Mouse (Mus musculus): ENCODE measurements around the gene Baz1b. TPM values are rescaled to one million over a fixed set of nuclear protein-coding genes. Genes with fewer than 3 reads are reported as not detected.
"Not testable (repeated sequence)": the region's sequence is repeated elsewhere in the genome, so short reads cannot be mapped to it uniquely, and the experiment has no call there.

Baz1b gene
- total RNA-seq, 2 experiments from 2014 or later = 53.9 to 54.3 TPM

DNA sequence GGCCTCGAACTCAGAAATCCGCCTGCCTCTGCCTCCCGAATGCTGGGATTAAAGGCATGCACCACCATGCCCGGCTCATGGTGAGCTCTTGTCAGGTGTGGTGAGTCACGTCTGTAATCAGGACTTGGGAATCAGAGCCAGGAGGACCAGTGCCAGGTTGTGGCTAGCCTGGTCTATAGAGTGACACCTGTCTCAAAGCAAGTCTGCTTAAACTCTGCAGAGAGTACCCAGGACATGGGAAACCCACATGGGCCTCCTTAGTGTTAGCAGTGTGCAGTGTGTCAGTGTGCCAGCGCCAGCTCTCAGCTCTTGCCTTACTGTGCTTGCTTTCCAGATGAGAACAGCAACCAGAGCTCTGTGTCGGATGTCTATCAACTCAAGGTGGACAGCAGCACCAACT is 7.4 kb upstream of the Baz1b start:
- no peak for DNase-seq

GRCm38 (mm10) chr5:135180796-135181195 is 6.3 kb upstream of the Baz1b start:
- no peak for DNase-seq

DNA sequence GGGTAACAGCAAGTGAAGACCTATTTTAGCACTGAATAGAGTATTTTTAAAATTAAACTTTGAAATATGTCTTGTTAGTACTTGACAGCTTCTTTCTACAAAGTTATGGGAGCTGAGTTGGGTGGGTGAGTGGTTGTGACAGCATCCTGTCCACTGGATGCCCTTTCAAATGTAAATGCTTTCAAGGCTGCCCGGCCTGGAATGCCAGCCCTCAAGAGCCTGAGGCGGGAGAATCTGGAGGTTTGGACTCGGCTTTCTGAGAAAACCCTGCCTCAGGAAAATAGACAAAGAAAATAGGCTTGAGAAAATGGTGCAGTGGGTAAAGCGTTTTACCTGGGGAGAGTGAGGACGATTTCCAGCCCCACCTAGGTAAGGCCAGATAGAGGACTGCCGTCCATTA is 5.3 kb upstream of the Baz1b start:
- DNase-seq = no peak

- no peak for DNase-seq
Observed at GRCm38 (mm10) chr5:135183131-135183861, 3.8 kb upstream of the Baz1b start.

- DNase-seq = no peak
Observed at GRCm38 (mm10) chr5:135185016-135185415, 2.0 kb upstream of the Baz1b start.

- DNase-seq = no peak
Observed at GRCm38 (mm10) chr5:135185596-135185995, 1.5 kb upstream of the Baz1b start.

- DNase-seq = no peak
Observed at GRCm38 (mm10) chr5:135186231-135186620, 838 bp upstream of the Baz1b start.

GRCm38 (mm10) chr5:135187349-135188213 is 517 bp downstream of the Baz1b start:
- peak; percentile 63 for DNase-seq

DNA sequence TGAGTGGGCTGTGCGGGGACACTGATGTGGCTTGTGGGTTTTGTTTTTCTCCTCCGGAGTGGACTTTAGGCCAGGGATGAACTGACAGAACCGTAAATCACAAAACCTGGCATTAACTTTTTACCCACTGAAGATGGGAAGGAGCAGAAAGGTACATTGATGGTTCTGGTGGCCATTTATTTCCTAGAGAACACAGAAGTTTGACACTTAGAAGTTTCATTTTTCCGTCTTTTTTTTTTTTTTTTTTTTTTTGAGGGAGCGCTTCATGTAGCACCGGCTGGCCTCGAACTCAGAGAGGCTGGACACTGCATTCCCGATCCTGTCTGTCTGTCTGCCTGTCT is 1.1 kb downstream of the Baz1b start:
- no peak for DNase-seq

DNA sequence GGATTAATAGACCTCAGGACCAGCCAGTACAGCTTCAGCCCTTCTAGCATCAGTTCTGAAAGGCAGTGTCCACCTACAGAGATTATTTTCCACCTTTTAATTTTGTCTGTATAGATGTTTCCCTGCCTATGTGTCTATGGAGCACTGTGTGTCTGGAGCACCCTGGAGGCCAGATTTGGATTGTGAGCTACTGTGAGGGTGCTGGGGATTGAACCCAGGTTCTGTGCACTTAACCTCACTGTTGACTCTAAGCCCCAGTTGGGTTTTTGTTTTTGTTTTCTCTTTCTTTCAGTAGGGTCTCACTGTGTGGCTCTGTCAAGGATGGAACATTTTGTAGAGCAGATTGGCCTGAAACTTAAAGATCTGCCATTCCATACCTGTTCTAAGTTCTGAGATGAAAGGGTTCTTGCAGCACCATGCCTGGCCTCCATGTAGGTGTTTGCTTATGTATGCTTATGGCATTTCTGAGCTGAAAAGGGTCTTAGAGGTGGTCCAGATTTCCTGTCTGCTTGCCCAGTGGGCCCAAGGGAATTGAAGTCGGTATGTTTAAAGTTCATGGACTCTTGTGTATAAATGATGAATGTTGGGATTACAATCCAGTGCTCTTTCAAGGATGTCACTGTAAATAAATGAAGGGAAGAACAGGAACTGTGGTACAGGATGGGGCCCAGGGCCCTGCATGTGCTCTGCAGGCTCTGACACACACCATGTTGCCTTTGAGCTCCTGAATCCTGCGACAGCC is 2.4 kb downstream of the Baz1b start:
- no peak for DNase-seq

DNA sequence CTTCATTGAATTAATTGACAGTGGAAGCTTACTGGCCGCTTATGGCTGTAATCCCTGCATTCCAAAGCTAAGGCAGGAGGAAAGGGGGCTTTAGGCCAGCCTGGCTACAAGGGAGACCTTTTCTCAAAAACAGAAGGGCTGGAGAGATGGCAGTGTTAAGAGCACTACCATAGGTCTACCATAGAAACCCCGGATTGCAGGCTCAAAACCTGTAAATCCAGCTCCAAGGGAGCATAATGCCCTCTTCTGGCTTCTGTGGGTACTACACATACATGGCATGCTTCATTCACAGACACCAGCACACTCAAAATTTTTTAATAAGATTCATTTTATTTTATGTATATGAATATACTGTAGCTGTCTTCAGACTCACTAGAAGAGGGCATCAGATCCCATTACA is 4.6 kb downstream of the Baz1b start:
- DNase-seq = peak; percentile 79

- no peak for DNase-seq
Observed at GRCm38 (mm10) chr5:135192431-135192830, 5.4 kb downstream of the Baz1b start.

DNA sequence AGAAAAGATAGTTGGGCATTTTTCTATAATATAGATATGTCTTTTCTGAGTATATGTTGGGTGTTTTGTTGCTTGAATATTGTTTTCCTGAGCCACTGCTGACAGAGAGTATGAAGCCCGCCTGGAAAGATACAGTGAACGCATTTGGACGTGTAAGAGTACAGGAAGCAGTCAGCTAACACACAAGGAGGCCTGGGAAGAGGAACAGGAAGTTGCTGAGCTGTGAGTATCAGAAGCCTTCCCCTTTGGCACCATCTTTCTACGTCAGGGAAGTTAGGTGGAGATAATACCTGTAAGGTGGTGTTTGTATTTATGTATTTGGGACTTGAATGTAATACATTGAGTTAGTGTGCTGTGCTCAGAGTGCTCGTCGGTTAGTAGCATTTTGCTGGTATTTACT is 9.3 kb downstream of the Baz1b start:
- DNase-seq = no peak

- no peak for DNase-seq
Observed at GRCm38 (mm10) chr5:135202763-135203162, 15.7 kb downstream of the Baz1b start.

GRCm38 (mm10) chr5:135208197-135208596 is 21.1 kb downstream of the Baz1b start:
- no peak for DNase-seq

- DNase-seq = no peak
Observed at GRCm38 (mm10) chr5:135216871-135217270, 29.8 kb downstream of the Baz1b start.

DNA sequence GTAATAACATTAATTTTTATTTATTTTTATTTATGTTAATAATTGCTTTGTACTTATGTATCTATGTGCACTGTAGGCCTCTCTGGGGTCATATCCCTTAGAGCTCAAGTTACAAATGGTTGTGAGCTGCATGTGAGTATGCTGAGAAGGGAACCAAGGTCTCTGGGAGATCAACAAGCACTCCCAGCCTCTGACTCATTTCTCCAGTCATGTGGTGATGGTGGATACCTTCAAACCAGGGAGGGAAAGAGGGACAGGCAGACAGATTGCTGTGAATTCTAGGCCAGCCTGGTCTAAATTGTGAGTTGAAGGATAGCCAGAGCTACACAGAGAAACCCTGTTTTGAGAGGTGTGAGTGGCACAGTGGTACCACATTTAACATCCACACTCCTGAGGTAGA is 33.9 kb downstream of the Baz1b start:
- DNase-seq = no peak

DNA sequence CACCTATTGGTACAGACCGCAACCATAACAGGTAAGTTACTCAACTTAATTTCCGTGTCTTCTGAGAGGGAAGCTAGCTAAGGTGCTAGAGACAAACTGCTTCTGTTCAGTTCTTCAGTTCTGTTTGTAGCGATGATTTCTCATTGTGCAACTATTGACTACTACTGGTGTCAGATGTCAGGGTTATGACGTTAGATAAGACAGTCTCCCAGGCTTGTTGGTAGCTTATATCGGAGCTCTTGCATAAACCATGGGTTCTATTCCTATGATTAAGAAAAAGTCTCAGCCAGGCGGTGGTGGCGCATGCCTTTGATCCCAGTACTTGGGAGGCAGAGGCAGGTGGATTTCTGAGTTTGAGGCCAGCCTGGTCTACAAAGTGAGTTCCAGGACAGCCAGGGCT is 35.0 kb downstream of the Baz1b start:
- DNase-seq = no peak

DNA sequence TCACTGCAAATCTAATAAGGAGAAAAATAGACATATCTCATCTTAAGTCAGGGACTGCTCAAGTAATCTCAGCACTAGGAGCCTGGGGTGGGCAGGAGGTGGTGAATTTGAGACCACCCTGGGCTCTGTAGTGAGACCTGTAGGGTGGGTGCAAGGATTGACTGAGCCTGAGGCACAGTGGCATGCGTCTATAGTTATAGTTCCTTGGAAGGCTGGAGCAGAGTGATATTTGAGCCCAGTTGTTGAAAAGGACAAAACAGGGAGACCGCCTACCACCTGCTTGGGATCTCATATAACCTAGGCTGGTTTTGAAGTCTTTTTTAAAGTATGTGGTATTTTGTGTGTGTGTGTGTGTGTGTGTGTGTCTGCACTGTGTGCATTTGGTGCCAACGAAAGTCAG is 37.1 kb downstream of the Baz1b start:
- DNase-seq = no peak

DNA sequence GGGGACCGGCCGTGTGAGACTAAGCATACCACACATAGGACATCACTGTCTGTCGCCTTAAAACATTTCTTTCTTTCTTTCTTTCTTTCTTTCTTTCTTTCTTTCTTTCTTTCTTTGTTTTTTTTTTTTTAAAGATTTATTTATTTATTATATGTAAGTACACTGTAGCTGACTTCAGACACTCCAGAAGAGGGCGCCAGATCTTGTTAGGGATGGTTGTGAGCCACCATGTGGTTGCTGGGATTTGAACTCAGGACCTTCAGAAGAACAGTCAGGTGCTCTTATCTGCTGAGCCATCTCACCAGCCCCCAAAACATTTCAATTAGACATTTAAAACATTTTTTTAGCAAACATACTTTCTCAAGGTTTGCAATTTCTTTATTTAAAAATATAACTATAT is 38.8 kb downstream of the Baz1b start:
- not testable (repeated sequence) for DNase-seq

- DNase-seq = no peak
Observed at GRCm38 (mm10) chr5:135230186-135230585, 43.1 kb downstream of the Baz1b start.

- no peak for DNase-seq
Observed at GRCm38 (mm10) chr5:135233166-135233920, 46.3 kb downstream of the Baz1b start.

DNA sequence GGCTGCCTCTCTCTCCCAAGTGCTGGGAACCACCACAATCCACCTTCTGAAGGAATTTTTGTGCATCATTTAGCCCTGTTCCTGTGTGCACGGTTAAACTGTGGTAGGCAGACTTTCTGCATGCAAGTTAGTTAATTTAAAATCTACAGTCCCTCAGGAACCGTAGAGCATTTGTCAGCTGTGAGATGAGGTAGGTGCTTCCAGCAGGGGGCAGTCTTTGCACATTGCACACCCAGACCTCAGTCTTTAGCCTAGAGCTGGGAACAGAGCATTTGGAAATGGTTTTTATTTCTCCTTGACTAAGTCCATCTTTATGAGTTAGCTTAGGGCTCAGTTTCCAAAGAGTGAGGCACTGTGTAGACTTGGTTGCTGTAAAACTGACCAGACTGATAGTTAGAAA is 49.5 kb downstream of the Baz1b start:
- DNase-seq = peak; percentile 79

All from heart, postnatal 4 days (tissue).